Mouse (Mus musculus): ENCODE data around the gene Spaca3.

GRCm38 (mm10) chr11:80835395-80835794 lies 22.8 kb upstream of the Spaca3 start:
- no peak for TF ChIP-seq CTCF (IDR thresholded peaks at IDR 0.05; ENCODE audit: insufficient read depth, low read depth, low read length)
- TF ChIP-seq POLR2A (IDR thresholded peaks at IDR 0.05; ENCODE audit: insufficient read depth, low read depth, low read length): no peak

All from olfactory bulb, adult 2 months (tissue).